Mouse (Mus musculus) spleen, adult 2 months (tissue): Measurements from ENCODE around the gene Itpr1. TPM values are rescaled to one million over a fixed set of nuclear protein-coding genes. Genes with fewer than 3 reads are reported as not detected.
A peak's percentile ranks its signal among the peaks of the same experiment; 100 is the strongest.

Experiments
- DNase-seq, 2 experiments: peaks; one replicate each; pipeline versions ENCODE4 v3.0.0 to v3.0.0-alpha.2; 2012 to 2021; ENCODE audit warnings: low spot score in 2 of 2, low read depth in 1 of 2
- H3K27ac ChIP-seq: fragments of 200-500 bp; 2 replicates; pipeline ENCODE4 v1.5.1; 2012; ENCODE audit warnings: low read length, inconsistent platforms; ENCODE audit not compliant: insufficient read depth
- H3K27me3 ChIP-seq: fragments of 200-500 bp; 2 replicates; pipeline ENCODE4 v1.6.1; 2012; ENCODE audit warnings: mild to moderate bottlenecking, moderate library complexity, low read length, inconsistent platforms; ENCODE audit not compliant: control insufficient read depth, insufficient read depth
- H3K36me3 ChIP-seq: fragments of 200-500 bp; 2 replicates; pipeline ENCODE4 v1.6.1; 2012; ENCODE audit warnings: mild to moderate bottlenecking, low read length, inconsistent platforms; ENCODE audit not compliant: control insufficient read depth, insufficient read depth
- H3K4me1 ChIP-seq: fragments of 200-500 bp; 2 replicates; pipeline ENCODE4 v1.6.1; 2011; ENCODE audit warnings: inconsistent platforms; ENCODE audit not compliant: control insufficient read depth, insufficient read depth, insufficient read length
- H3K4me3 ChIP-seq: fragments of 200-500 bp; 2 replicates; pipeline ENCODE4 v1.5.1; 2011; ENCODE audit warnings: mild to moderate bottlenecking, inconsistent platforms; ENCODE audit not compliant: insufficient read depth, insufficient read length; ENCODE audit errors: extremely low read depth
- CTCF ChIP-seq: fragments of 200-500 bp; IDR thresholded peaks from 2 replicates; pipeline ENCODE4 v1.5.1; 2011; ENCODE audit warnings: mild to moderate bottlenecking, inconsistent platforms; ENCODE audit not compliant: insufficient read depth, insufficient read length, insufficient replicate concordance; ENCODE audit errors: extremely low read depth
- POLR2A ChIP-seq: fragments of 200-500 bp; IDR thresholded peaks from 2 replicates; pipeline ENCODE4 v1.6.1; 2011; ENCODE audit warnings: low read depth, low read length, inconsistent platforms
- whole genome bisulfite sequencing: fragments of 180-500 bp; shearing (Covaris S2); methylation state at CpG from one replicate; pipeline ENCODE4 v1.1.7; 2018; 5-methylcytosine and 5-hydroxymethylcytosine counted together
- polyA plus RNA-seq: library from polyadenylated mRNA; depleted of rRNA; stranded (reverse); fragments of >200 nt; gene quantifications from 2 replicates; pipeline ENCODE4 v1.2.3, GENCODE M21; 2012

Itpr1 gene
- polyA plus RNA-seq, 1 experiment, result 17.9 TPM

GRCm38 (mm10) chr6:108446766-108447165, 233.9 kb downstream of the Itpr1 start:
- DNase-seq, result no peak
- Histone ChIP-seq H3K27me3 (no peaks in the 10 kb centered on the region), H3K27ac (no peak overlapping the region), H3K4me1 (no peaks in the 10 kb centered on the region), H3K4me3 (no peak overlapping the region), H3K36me3 (peaks cover 4% of the 10 kb centered on the region)
- TF ChIP-seq POLR2A, result no peak
- no peak for TF ChIP-seq CTCF
- 66% methylated on average over 1 of the region's 1 CpGs for WGBS

- no peak overlapping the region for H3K27ac ChIP-seq
- no peak for TF ChIP-seq CTCF
- H3K36me3 ChIP-seq, result peaks cover 3% of the 10 kb centered on the region; the same call in 1 of the 2 replicates
Observed at GRCm38 (mm10) chr6:108447179-108447845, 234.4 kb downstream of the Itpr1 start.

DNA sequence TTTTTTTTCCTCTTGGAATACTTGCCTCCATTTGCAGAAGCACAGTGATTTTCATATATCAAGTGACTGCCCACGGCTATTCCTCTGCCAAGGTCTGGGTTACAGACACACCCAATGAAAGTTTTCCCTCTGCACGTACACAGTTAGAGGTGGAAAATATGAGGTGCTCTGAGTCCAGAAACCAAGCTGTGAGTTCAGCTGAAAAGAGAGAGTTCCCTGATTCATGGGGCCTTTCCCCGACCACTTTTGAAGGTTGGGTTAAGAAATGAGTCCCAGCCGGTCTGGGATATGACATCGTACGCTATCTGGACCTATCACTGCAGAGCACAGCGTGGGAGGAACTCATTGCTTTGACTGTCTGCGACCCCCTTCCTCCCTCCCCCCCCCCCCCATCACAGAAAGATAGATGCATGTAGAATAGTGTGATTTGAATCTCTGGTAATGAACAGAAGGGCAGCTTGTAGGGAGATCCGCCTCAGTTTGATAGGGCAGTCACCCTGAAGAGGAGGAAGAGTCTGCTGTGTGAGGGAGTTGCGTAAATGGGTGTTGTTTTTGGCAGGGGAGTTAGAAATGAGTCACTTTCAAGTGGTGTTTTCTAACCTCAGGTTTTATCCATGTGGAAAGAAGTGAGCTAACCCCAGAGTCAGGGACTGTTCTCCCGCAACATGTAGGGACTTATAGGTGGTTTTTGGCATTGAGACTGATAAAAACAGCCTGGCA, 235.3 kb downstream of the Itpr1 start:
- DNase-seq, result no peak
- WGBS, result 77% methylated on average over 11 of the region's 11 CpGs
- no peaks in the 10 kb centered on the region for H3K27me3 ChIP-seq
- H3K36me3 ChIP-seq, result 0 out of 2 replicates have a peak, but pooled peaks cover 2% of the 10 kb centered on the region
- peak overlapping the region; percentile 28; the same call in 1 of the 2 replicates for H3K27ac ChIP-seq
- H3K4me1 ChIP-seq, result no peaks in the 10 kb centered on the region
- no peak overlapping the region for H3K4me3 ChIP-seq
- TF ChIP-seq POLR2A (no peak), CTCF (no peak)

More at GRCm38 (mm10) chr6:108447179-108447845, 234.4 kb downstream of the Itpr1 start:
- H3K4me3 ChIP-seq, result no peak overlapping the region
- WGBS, result 77% methylated on average over 8 of the region's 8 CpGs
- H3K4me1 ChIP-seq, result no peaks in the 10 kb centered on the region
- no peaks in the 10 kb centered on the region for H3K27me3 ChIP-seq
- DNase-seq, result no peak

DNA sequence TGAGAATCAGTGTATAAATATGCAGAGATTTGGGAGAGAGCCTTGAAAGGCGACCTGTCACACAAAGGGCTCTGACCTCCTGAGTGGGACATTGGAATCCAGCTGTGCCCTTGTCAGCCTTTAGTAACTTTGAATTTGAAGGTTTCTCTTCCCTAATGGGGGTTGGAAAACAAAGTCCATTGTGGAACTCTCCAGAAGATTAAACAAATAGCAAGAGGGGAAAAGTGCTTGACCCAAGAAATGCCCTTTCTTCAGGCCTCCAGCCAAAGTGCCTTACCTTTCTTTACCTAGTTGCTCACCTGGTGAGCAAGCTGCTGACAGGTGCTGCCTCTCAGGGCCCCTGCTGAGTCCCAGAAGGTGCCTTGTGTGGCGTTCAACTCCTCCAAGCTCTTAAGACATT, 236.0 kb downstream of the Itpr1 start:
- Histone ChIP-seq H3K4me3 (no peak overlapping the region), H3K27ac (no peak overlapping the region), H3K27me3 (no peaks in the 10 kb centered on the region), H3K4me1 (no peaks in the 10 kb centered on the region), H3K36me3 (0 out of 2 replicates have a peak, but pooled peaks cover 2% of the 10 kb centered on the region)
- WGBS, result 87% methylated on average over 2 of the region's 2 CpGs
- TF ChIP-seq CTCF (no peak), POLR2A (no peak)
- no peak for DNase-seq

- Histone ChIP-seq H3K4me1 (no peaks in the 10 kb centered on the region), H3K4me3 (no peak overlapping the region), H3K27ac (no peak overlapping the region), H3K27me3 (no peaks in the 10 kb centered on the region), H3K36me3 (peaks cover 1% of the 10 kb centered on the region; the same call in 1 of the 2 replicates)
- TF ChIP-seq POLR2A (no peak), CTCF (no peak)
- DNase-seq, result no peak
- WGBS, result 80% methylated on average over 2 of the region's 2 CpGs
Observed at GRCm38 (mm10) chr6:108451536-108451935, 238.6 kb downstream of the Itpr1 start.

DNA sequence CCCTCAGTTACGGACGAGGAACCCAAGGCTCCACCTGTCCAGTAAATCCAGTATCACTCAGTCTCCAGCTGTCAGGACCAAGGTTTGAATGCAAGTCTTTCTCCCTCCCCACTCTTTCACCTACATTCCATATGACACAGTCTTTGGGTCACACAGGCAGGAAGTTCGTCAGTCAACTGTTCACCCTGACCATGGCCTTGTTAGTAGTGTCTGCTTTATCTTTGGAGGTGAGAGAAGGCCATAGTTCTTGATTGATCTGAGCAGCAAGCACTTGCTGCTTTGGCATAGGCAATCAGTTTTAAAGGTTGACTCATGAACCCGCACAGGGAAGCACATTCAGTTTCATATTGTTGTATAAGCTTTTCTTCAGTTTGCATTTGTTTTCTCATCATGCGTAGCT, 240.7 kb downstream of the Itpr1 start:
- H3K27ac ChIP-seq, result no peak overlapping the region
- TF ChIP-seq POLR2A (no peak), CTCF (no peak)
- peaks cover 1% of the 10 kb centered on the region; the same call in 1 of the 2 replicates for H3K36me3 ChIP-seq
- no peak overlapping the region for H3K4me3 ChIP-seq
- no peaks in the 10 kb centered on the region for H3K27me3 ChIP-seq
- 94% methylated on average over 5 of the region's 5 CpGs for WGBS
- DNase-seq, result no peak
- H3K4me1 ChIP-seq, result no peaks in the 10 kb centered on the region
